Mouse (Mus musculus): ENCODE measurements around the gene Rab5c.

DNA sequence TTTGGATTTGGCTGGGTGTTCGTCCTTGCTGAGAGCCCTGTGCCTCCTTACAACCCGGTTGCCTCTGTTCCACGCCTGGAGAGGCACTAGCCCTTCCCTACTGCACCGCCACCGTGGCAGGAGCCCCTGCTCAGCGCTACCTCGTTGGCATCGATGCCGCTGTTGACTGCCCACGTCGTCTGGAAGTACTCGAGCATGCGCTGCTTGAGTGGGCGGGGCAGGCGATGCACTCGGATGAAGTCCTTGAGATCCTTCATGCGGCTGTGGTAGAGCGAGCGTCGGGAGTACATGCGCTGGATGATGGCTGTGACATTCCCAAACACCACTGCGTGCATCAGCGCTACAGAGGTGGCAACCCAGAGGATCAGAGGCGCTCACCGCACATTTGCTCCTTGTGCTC lies 11.5 kb upstream of the Rab5c start:
- no peak for TF ChIP-seq POLR2A (IDR thresholded peaks at IDR 0.05; ENCODE audit: low read depth, low read length)
- TF ChIP-seq CTCF (IDR thresholded peaks at IDR 0.05; ENCODE audit: extremely low read depth, insufficient read length, insufficient replicate concordance, low read depth, low read length) = no peak

Measured in small intestine, adult 2 months (tissue).